Mouse (Mus musculus) stomach, postnatal 0 days (tissue): ENCODE measurements at regions not wholly inside any gene's neighbourhood (a gene's known extent, or its start where the extent isn't known, plus 50 kb on each side); places are given as distances from the start of the nearest gene placed in this dataset.

ENCODE experiments used
- ATAC-seq: fragments of 200-750 bp; cut with Nextera tagmentation; 2 replicates; pipeline ENCODE4 v1.8.0; 2017; ENCODE audit not compliant: low FRiP score, low TSS enrichment
- DNase-seq: peaks from one replicate; pipeline ENCODE4 v3.0.0-alpha.2; 2016; ENCODE audit warnings: low spot score
- H3K27ac ChIP-seq: fragments of 300-500 bp; sonication (generic); replicated peaks from 2 replicates; pipeline ENCODE4 v1.5.1; 2014; ENCODE audit warnings: mild to moderate bottlenecking, control low read depth
- H3K27me3 ChIP-seq: fragments of 300-500 bp; sonication (generic); 2 replicates; pipeline ENCODE4 v1.6.1; 2014; ENCODE audit warnings: low read length; ENCODE audit not compliant: control insufficient read depth, insufficient read depth
- H3K36me3 ChIP-seq: fragments of 300-500 bp; sonication (generic); 2 replicates; pipeline ENCODE4 v1.6.1; 2014; ENCODE audit warnings: low read length, mixed read lengths; ENCODE audit not compliant: control insufficient read depth, insufficient read depth
- H3K4me1 ChIP-seq: fragments of 300-500 bp; sonication (generic); replicated peaks from 2 replicates; pipeline ENCODE4 v1.6.1; 2014; ENCODE audit warnings: antibody characterized with exemption; ENCODE audit not compliant: control insufficient read depth, insufficient read depth
- H3K4me2 ChIP-seq: fragments of 300-500 bp; sonication (generic); replicated peaks from 2 replicates; pipeline ENCODE4 v1.6.1; 2014; ENCODE audit warnings: low read depth, mild to moderate bottlenecking, control low read depth, moderate library complexity
- H3K4me3 ChIP-seq: fragments of 300-500 bp; sonication (generic); 2 replicates; pipeline ENCODE4 v1.5.1; 2014; ENCODE audit warnings: low read depth, low read length, control low read depth
- H3K9ac ChIP-seq: fragments of 300-500 bp; sonication (generic); 2 replicates; pipeline ENCODE4 v1.6.1; 2014; ENCODE audit warnings: mild to moderate bottlenecking, low read length, control low read depth, mixed read lengths
- H3K9me3 ChIP-seq: fragments of 300-500 bp; sonication (generic); 2 replicates; pipeline ENCODE4 v1.6.1; 2016; ENCODE audit warnings: low read length; ENCODE audit not compliant: control insufficient read depth
- CTCF ChIP-seq: IDR thresholded peaks from 2 replicates; pipeline ENCODE4 v1.5.1; 2016; ENCODE audit warnings: antibody characterized with exemption, low read depth, mild to moderate bottlenecking, moderate library complexity
- EP300 ChIP-seq: optimal IDR thresholded peaks from 2 replicates; pipeline ENCODE3; 2016; ENCODE audit warnings: antibody characterized with exemption
- WGBS: fragments of 180-500 bp; shearing (Covaris S2); extraction: QIAGEN DNeasy Blood & Tissue Kit; methylation state at CpG from one replicate; pipeline ENCODE4 v1.1.7; 2014; 5-methylcytosine and 5-hydroxymethylcytosine counted together

GRCm38 (mm10) chr2:56997500-56997899, 126.3 kb downstream of the Nr4a2 start:
- no peak overlapping the region for H3K9ac ChIP-seq
- H3K27me3 ChIP-seq = no peaks in the 10 kb centered on the region
- no peaks in the 10 kb centered on the region for H3K36me3 ChIP-seq
- no peaks in the 10 kb centered on the region for H3K9me3 ChIP-seq
- TF ChIP-seq CTCF (no peak), EP300 (no peak)
- WGBS = 74% methylated on average over 10 of the region's 10 CpGs
- no peak overlapping the region for H3K4me2 ChIP-seq
- ATAC-seq = no peak
- no peak for DNase-seq
- H3K4me1 ChIP-seq = no peaks in the 10 kb centered on the region
- H3K27ac ChIP-seq = no peak overlapping the region
- H3K4me3 ChIP-seq = no peak overlapping the region

GRCm38 (mm10) chr2:56992851-56993250, 131.0 kb downstream of the Nr4a2 start:
- DNase-seq = no peak
- no peaks in the 10 kb centered on the region for H3K36me3 ChIP-seq
- no peak overlapping the region for H3K9ac ChIP-seq
- H3K27me3 ChIP-seq = no peaks in the 10 kb centered on the region
- no peaks in the 10 kb centered on the region for H3K9me3 ChIP-seq
- ATAC-seq = no peak
- no peak overlapping the region for H3K27ac ChIP-seq
- 45% methylated on average over 5 of the region's 5 CpGs for WGBS
- TF ChIP-seq CTCF (no peak), EP300 (no peak)
- H3K4me3 ChIP-seq = no peak overlapping the region
- no peak overlapping the region for H3K4me2 ChIP-seq
- H3K4me1 ChIP-seq = no peaks in the 10 kb centered on the region

GRCm38 (mm10) chr2:56991821-56992220, 132.0 kb downstream of the Nr4a2 start:
- no peak overlapping the region for H3K27ac ChIP-seq
- no peaks in the 10 kb centered on the region for H3K9me3 ChIP-seq
- 50% methylated on average over 3 of the region's 3 CpGs for WGBS
- ATAC-seq (0 out of 2 replicates have a peak, but pooled peaks have one; percentile 29), DNase-seq (no peak)
- H3K4me1 ChIP-seq = no peaks in the 10 kb centered on the region
- H3K9ac ChIP-seq = no peak overlapping the region
- no peak overlapping the region for H3K4me2 ChIP-seq
- no peak overlapping the region for H3K4me3 ChIP-seq
- TF ChIP-seq CTCF = no peak
- TF ChIP-seq EP300 = no peak
- H3K36me3 ChIP-seq = no peaks in the 10 kb centered on the region
- no peaks in the 10 kb centered on the region for H3K27me3 ChIP-seq

- DNase-seq (peak; percentile 21), ATAC-seq (peak; percentile 64; the same call in 1 of the 2 replicates)
- no peaks in the 10 kb centered on the region for H3K27me3 ChIP-seq
- no peaks in the 10 kb centered on the region for H3K36me3 ChIP-seq
- H3K4me3 ChIP-seq = no peak overlapping the region
- no peak overlapping the region for H3K9ac ChIP-seq
- H3K9me3 ChIP-seq = no peaks in the 10 kb centered on the region
- H3K4me2 ChIP-seq = no peak overlapping the region
- no peak for TF ChIP-seq CTCF
- no peak for TF ChIP-seq EP300
- H3K27ac ChIP-seq = no peak overlapping the region
- 64% methylated on average over 9 of the region's 9 CpGs for WGBS
- H3K4me1 ChIP-seq = no peaks in the 10 kb centered on the region
Measured at GRCm38 (mm10) chr2:56990768-56991167, 133.0 kb downstream of the Nr4a2 start.

- WGBS = 59% methylated on average over 4 of the region's 4 CpGs
- Histone ChIP-seq H3K9me3 (no peaks in the 10 kb centered on the region), H3K36me3 (no peaks in the 10 kb centered on the region), H3K27me3 (no peaks in the 10 kb centered on the region), H3K27ac (no peak overlapping the region), H3K9ac (no peak overlapping the region), H3K4me1 (no peaks in the 10 kb centered on the region), H3K4me3 (no peak overlapping the region), H3K4me2 (no peak overlapping the region)
- ATAC-seq = peak; percentile 90
- TF ChIP-seq CTCF = no peak
- no peak for TF ChIP-seq EP300
- DNase-seq = peak; percentile 74
Measured at GRCm38 (mm10) chr2:56983167-56983566, 140.6 kb downstream of the Nr4a2 start.

- TF ChIP-seq EP300 = no peak
- no peak for TF ChIP-seq CTCF
- DNase-seq (no peak), ATAC-seq (no peak)
- H3K27ac ChIP-seq = no peak overlapping the region
- no peaks in the 10 kb centered on the region for H3K9me3 ChIP-seq
- no peaks in the 10 kb centered on the region for H3K27me3 ChIP-seq
- H3K4me2 ChIP-seq = no peak overlapping the region
- H3K4me3 ChIP-seq = no peak overlapping the region
- no peak overlapping the region for H3K9ac ChIP-seq
- no peaks in the 10 kb centered on the region for H3K36me3 ChIP-seq
- H3K4me1 ChIP-seq = no peaks in the 10 kb centered on the region
Measured at GRCm38 (mm10) chr2:56980601-56981000, 143.2 kb downstream of the Nr4a2 start.
